Mouse (Mus musculus) G1E (cell line): ENCODE data around the gene St6galnac3. TPM values are rescaled to one million over a fixed set of nuclear protein-coding genes. Genes with fewer than 3 reads are reported as not detected.

Experiments
- ATAC-seq: 2 replicates; pipeline ENCODE4 v1.8.0; 2016; ENCODE audit warnings: mild to moderate bottlenecking; ENCODE audit not compliant: insufficient number of reproducible peaks, poor library complexity, low FRiP score, severe bottlenecking; ENCODE audit errors: extremely low read depth
- DNase-seq: peaks from one replicate; pipeline ENCODE4 v3.0.0; 2012; ENCODE audit warnings: low spot score
- H3K27me3 ChIP-seq: 2 replicates; pipeline ENCODE4 v1.6.1; 2012; ENCODE audit warnings: mild to moderate bottlenecking, low read length, inconsistent platforms; ENCODE audit not compliant: insufficient read depth
- H3K36me3 ChIP-seq: replicated peaks from 2 replicates; pipeline ENCODE3; 2012; ENCODE audit warnings: mild to moderate bottlenecking, inconsistent platforms
- H3K4me1 ChIP-seq: 2 replicates; pipeline ENCODE4 v1.6.1; 2012; ENCODE audit warnings: low read depth, low read length, inconsistent platforms, mixed read lengths; ENCODE audit not compliant: insufficient read depth
- H3K4me3 ChIP-seq: 2 replicates; pipeline ENCODE4 v1.5.1; 2012; ENCODE audit warnings: low read depth, mild to moderate bottlenecking, inconsistent platforms, low read length, moderate library complexity, mixed read lengths
- H3K9me3 ChIP-seq: replicated peaks from 2 replicates; pipeline ENCODE4 v1.6.1; 2012; ENCODE audit warnings: inconsistent platforms
- CTCF ChIP-seq: IDR thresholded peaks from 2 replicates; pipeline ENCODE4 v1.5.1; 2012; ENCODE audit warnings: low read depth, low read length, inconsistent platforms, mixed read lengths
- GATA1 ChIP-seq: IDR thresholded peaks from 2 replicates; pipeline ENCODE4 v1.6.1; 2012; ENCODE audit warnings: borderline replicate concordance, low read length, inconsistent platforms, mixed read lengths
- GATA2 ChIP-seq: IDR thresholded peaks from 2 replicates; pipeline ENCODE4 v1.6.1; 2012; ENCODE audit warnings: low read depth, low read length, inconsistent platforms, borderline replicate concordance
- POLR2AphosphoS5 ChIP-seq: IDR thresholded peaks from 2 replicates; pipeline ENCODE4 v1.6.1; 2012; ENCODE audit warnings: low read depth, low read length, inconsistent platforms; ENCODE audit not compliant: insufficient replicate concordance
- TAL1 ChIP-seq: conservative IDR thresholded peaks from 2 replicates; pipeline ENCODE4 v1.6.1; 2012; ENCODE audit warnings: low read depth, low read length, inconsistent platforms, mixed read lengths
- polyA plus RNA-seq: library from polyadenylated mRNA; stranded (reverse); fragments of >175 nt; gene quantifications from 2 replicates; pipeline ENCODE4 v1.2.3, GENCODE M21; 2012
- total RNA-seq, 2 experiments: library from RNA; stranded (forward) in 1 of 2; stranded (reverse) in 1 of 2; fragments of 200-1000 nt in 1 of 2; fragments of >200 nt in 1 of 2; fragmentation: Nextera tagmentation in 1 of 2; gene quantifications; 2 replicates each; pipeline ENCODE4 v1.2.3; 2014 to 2017

Gene St6galnac3
- total and polyA plus RNA-seq, 3 experiments = 1.3 to 62.8 (median 45.7) TPM

DNA sequence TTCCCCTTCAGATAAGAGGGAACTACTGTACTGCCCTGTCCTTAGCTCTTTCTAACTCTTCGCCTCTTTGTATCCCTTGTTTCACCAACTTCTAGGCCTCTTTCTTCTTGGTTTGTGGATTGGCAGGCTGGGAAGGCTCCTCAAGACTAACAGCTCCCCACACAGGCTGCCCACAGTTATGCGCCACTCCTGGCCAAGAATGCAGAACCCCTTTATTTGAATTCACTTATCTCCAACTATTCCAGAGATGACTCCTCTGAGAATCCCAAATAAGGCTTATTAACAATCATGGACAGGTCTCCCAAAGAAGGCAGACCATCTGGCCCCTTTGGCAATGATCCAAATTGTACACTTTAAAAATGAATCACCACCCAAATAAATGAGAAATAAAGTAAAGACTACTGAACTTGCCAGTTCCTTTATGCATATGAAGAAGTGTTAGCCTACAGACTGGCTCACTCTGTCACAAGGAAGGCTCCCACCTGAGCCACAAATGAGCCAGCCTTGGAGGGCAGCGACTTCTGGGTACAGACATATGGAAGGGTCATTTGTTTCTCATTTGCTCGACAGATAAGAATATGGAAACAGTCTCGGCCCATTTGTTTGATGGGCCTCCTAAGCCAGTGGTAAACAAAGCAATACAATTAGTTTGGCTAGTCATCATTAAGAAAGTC, 390.7 kb downstream of the St6galnac3 start:
- H3K27me3 ChIP-seq = no peaks in the 10 kb centered on the region
- H3K9me3 ChIP-seq = no peaks in the 10 kb centered on the region
- peaks cover 20% of the 10 kb centered on the region for H3K36me3 ChIP-seq
- DNase-seq (no peak), ATAC-seq (no peak)
- no peak overlapping the region for H3K4me3 ChIP-seq
- H3K4me1 ChIP-seq = 0 out of 2 replicates have a peak, but pooled peaks cover under 1% of the 10 kb centered on the region
- TF ChIP-seq GATA1 (no peak), POLR2AphosphoS5 (no peak), GATA2 (no peak), TAL1 (no peak), CTCF (no peak)

DNA sequence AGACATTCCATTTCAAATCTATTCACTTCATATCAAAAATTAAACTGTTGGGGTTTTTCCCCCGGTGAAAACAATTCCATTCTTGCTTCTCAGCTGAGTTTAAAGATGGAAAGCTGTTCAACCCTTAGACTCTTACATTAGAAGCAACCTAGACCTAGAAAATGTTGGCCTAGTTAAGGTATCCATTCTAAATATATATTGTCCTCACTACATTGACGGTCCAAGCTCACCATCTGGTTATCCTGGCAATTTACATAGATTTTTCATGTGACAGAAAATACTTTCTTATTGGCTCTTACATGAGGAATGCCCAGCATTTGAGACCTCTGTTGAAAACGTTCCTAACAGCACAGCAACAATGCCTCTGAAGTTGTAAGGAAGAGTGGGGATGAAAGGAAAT, 400.7 kb downstream of the St6galnac3 start:
- Histone ChIP-seq H3K36me3 (peaks cover 43% of the 10 kb centered on the region), H3K4me3 (no peak overlapping the region), H3K27me3 (no peaks in the 10 kb centered on the region), H3K4me1 (no peaks in the 10 kb centered on the region), H3K9me3 (no peaks in the 10 kb centered on the region)
- TF ChIP-seq GATA1 = no peak
- no peak for TF ChIP-seq CTCF
- no peak for TF ChIP-seq GATA2
- no peak for TF ChIP-seq POLR2AphosphoS5
- TF ChIP-seq TAL1 = no peak
- ATAC-seq = no peak
- no peak for DNase-seq

DNA sequence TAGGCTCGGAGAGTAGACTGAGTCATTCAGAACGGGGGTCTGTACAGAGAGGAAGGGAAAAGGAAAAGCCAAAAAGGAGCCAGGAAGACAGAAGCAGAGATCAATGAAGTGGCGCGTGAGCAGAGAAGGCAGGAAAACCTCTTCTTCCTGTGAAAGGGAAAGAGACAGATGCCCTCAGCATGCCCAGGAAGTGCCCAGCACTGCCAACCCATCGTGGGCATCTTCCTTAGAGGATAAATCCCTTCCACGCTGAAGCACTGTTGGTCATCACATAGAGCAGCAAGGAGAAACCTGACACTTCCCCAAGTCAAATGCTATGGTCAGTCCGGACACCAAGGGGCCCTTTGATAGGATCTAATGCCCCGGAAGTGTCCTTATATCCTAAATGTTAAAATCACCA, 401.5 kb downstream of the St6galnac3 start:
- DNase-seq (no peak), ATAC-seq (no peak)
- Histone ChIP-seq H3K4me3 (no peak overlapping the region), H3K27me3 (no peaks in the 10 kb centered on the region), H3K36me3 (peaks cover 40% of the 10 kb centered on the region), H3K9me3 (no peaks in the 10 kb centered on the region), H3K4me1 (no peaks in the 10 kb centered on the region)
- no peak for TF ChIP-seq CTCF
- no peak for TF ChIP-seq GATA2
- no peak for TF ChIP-seq GATA1
- no peak for TF ChIP-seq TAL1
- TF ChIP-seq POLR2AphosphoS5 = no peak

DNA sequence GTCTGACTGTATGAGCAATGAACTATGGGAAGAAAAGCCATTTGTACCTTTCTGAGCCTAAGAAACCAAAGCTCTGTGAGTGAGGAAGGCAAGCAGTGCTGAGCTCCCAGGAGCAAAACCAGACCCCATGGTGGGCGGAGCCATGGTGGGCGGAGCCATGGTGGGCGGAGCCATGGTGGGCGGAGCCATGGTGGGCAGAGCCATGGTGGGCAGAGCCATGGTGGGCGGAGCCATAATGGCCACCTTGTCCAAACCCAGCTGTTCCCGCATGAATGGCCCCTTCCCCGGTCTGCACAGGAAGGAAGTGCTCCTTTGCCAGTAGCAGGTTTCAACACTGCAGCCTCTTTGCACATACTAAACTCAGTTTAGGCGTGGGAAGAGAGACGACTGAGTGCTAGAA, 411.4 kb downstream of the St6galnac3 start:
- no peak for DNase-seq
- no peaks in the 10 kb centered on the region for H3K27me3 ChIP-seq
- 0 out of 2 replicates have a peak, but pooled peaks cover 2% of the 10 kb centered on the region for H3K4me1 ChIP-seq
- TF ChIP-seq GATA2 = no peak
- TF ChIP-seq TAL1 = no peak
- no peak for TF ChIP-seq CTCF
- no peak for TF ChIP-seq POLR2AphosphoS5
- TF ChIP-seq GATA1 = no peak
- no peaks in the 10 kb centered on the region for H3K9me3 ChIP-seq
- peaks cover 28% of the 10 kb centered on the region for H3K36me3 ChIP-seq
- ATAC-seq = no peak
- H3K4me3 ChIP-seq = no peak overlapping the region

DNA sequence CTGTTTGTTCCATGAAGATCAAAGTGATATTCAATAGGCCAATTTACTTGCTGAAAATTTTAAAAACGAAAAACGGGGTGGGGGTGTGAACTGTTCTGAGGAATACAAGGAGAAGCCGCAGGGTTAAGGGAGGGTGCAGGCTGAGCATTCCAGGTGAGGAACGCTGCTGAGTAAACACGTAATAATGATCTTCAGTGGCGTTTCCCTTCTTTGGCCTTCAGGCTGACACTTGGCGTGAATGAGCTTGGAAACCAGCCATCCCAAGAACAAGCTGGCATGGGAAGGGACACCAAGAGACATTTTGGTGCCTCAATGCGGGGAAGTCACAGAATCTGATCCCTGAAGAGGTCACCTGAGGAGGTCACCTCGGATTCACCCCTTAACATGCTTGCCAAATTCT, 411.8 kb downstream of the St6galnac3 start:
- TF ChIP-seq CTCF = no peak
- no peak for TF ChIP-seq GATA1
- no peak for TF ChIP-seq POLR2AphosphoS5
- TF ChIP-seq GATA2 = no peak
- TF ChIP-seq TAL1 = no peak
- H3K4me1 ChIP-seq = 0 out of 2 replicates have a peak, but pooled peaks cover 2% of the 10 kb centered on the region

DNA sequence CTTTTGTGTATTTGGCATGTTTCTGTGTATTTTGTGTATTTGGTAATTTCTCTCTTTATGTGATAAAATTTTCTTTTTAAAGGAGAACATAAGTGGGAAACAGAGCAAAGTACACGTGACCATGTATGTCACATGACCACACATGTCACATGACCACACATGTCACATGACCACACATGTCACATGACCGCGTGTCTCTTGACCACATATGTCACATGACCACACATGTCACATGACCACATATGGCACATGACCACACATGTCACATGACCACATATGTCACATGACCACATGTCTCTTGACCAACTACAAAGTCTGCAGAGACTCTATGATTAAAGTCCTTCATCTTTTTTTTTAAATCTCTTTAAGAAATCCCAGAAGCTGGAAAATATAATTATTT, 413.0 kb downstream of the St6galnac3 start:
- Histone ChIP-seq H3K36me3 (peaks cover 27% of the 10 kb centered on the region), H3K4me1 (0 out of 2 replicates have a peak, but pooled peaks cover 2% of the 10 kb centered on the region), H3K9me3 (no peaks in the 10 kb centered on the region), H3K4me3 (no peak overlapping the region), H3K27me3 (no peaks in the 10 kb centered on the region)
- ATAC-seq = no peak
- no peak for DNase-seq
- TF ChIP-seq GATA1 = no peak
- TF ChIP-seq CTCF = no peak
- TF ChIP-seq GATA2 = no peak
- TF ChIP-seq POLR2AphosphoS5 = no peak
- TF ChIP-seq TAL1 = no peak

More for the DNA sequence above, 411.8 kb downstream of the St6galnac3 start:
- H3K4me3 ChIP-seq = no peak overlapping the region
- peaks cover 29% of the 10 kb centered on the region for H3K36me3 ChIP-seq
- DNase-seq (no peak), ATAC-seq (no peak)
- H3K9me3 ChIP-seq = no peaks in the 10 kb centered on the region
- H3K27me3 ChIP-seq = no peaks in the 10 kb centered on the region
